Mouse (Mus musculus) MEL (cell line): ENCODE measurements at regions not wholly inside any gene's neighbourhood (a gene's known extent, or its start where the extent isn't known, plus 50 kb on each side); places are given as distances from the start of the nearest gene placed in this dataset.

Experiments
- CTCF ChIP-seq, 3 experiments: IDR thresholded peaks in 2 of 3; conservative IDR thresholded peaks in 1 of 3; 2 replicates each; pipeline ENCODE4 v1.5.1; 2011 to 2012; ENCODE audit warnings: low read length in 3 of 3, low read depth in 2 of 3, mild to moderate bottlenecking in 2 of 3, improper control_type of control experiment in 1 of 3, inconsistent platforms in 1 of 3, mixed read lengths in 1 of 3, moderate library complexity in 1 of 3; ENCODE audit not compliant: control insufficient read depth in 1 of 3, insufficient read depth in 1 of 3, poor library complexity in 1 of 3, severe bottlenecking in 1 of 3
- E2F4 ChIP-seq: IDR thresholded peaks from 2 replicates; pipeline ENCODE4 v1.6.1; 2011; ENCODE audit warnings: low read depth, low read length, improper control_type of control experiment, borderline replicate concordance
- ELF1 ChIP-seq: IDR thresholded peaks from 2 replicates; pipeline ENCODE4 v1.6.1; 2014; ENCODE audit warnings: low read depth, mild to moderate bottlenecking, inconsistent platforms, low read length, improper control_type of control experiment, moderate library complexity
- JUND ChIP-seq: IDR thresholded peaks from 2 replicates; pipeline ENCODE4 v1.6.1; 2011; ENCODE audit warnings: low read depth, mild to moderate bottlenecking, improper control_type of control experiment, low read length
- MAFK ChIP-seq: IDR thresholded peaks from 2 replicates; pipeline ENCODE4 v1.6.1; 2011; ENCODE audit warnings: low read depth, mild to moderate bottlenecking, low read length, improper control_type of control experiment, borderline replicate concordance
- NELFE ChIP-seq: IDR thresholded peaks from 2 replicates; pipeline ENCODE4 v1.6.1; 2011; ENCODE audit warnings: low read depth, low read length, improper control_type of control experiment
- TCF12 ChIP-seq: IDR thresholded peaks from 2 replicates; pipeline ENCODE4 v1.6.1; 2014; ENCODE audit warnings: low read depth, mild to moderate bottlenecking, inconsistent platforms, low read length, improper control_type of control experiment, moderate library complexity
- ZC3H11A ChIP-seq: IDR thresholded peaks from 2 replicates; pipeline ENCODE4 v1.6.1; 2012; ENCODE audit warnings: low read depth, mild to moderate bottlenecking, inconsistent platforms, low read length, improper control_type of control experiment

DNA sequence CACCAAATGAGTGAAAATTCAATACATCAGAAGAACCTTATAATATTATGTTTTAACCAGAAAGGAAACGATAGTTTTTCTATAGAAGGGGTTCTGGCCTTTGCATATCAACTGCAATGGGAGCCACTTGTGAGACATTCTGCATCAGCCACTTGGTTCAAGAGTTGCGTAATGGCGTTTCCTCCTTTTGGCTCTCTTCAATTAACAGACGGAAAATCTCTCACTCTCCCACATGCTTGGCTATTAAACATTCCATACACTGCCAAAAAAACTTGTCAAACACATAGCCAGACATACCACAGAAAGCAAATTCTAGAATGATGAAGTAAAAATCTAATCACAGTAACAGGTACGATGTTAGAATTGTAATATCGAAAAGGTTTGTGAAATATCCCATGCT lies 643.1 kb upstream of the Slit2 start:
- no peak for TF ChIP-seq TCF12
- TF ChIP-seq NELFE, result no peak
- TF ChIP-seq CTCF (IDR thresholded peaks at IDR 0.05 in 2 of 3, conservative IDR thresholded peaks at IDR 0.05 in 1 of 3; ENCODE audit: control insufficient read depth in 1 of 3, insufficient read depth in 1 of 3, low read depth in 2 of 3, low read length in 3 of 3, poor library complexity in 1 of 3, severe bottlenecking in 1 of 3), result no peak
- TF ChIP-seq ELF1, result no peak
- TF ChIP-seq E2F4, result no peak
- no peak for TF ChIP-seq MAFK
- no peak for TF ChIP-seq ZC3H11A
- TF ChIP-seq JUND, result no peak
